Mouse (Mus musculus) thymus, adult 2 months (tissue): ENCODE results near the gene Dis3l. TPM values are rescaled to one million over a fixed set of nuclear protein-coding genes. Genes with fewer than 3 reads are reported as not detected.

ENCODE experiments used
- DNase-seq: peaks from one replicate; pipeline ENCODE4 v3.0.0; 2021
- H3K27ac ChIP-seq: fragments of 200-500 bp; 2 replicates; pipeline ENCODE4 v1.5.1; 2012; ENCODE audit warnings: low read length, control low read depth; ENCODE audit not compliant: control insufficient read depth, insufficient read depth
- H3K27me3 ChIP-seq: fragments of 200-500 bp; 2 replicates; pipeline ENCODE4 v1.6.1; 2012; ENCODE audit warnings: mild to moderate bottlenecking, low read length, moderate library complexity, mixed read lengths; ENCODE audit not compliant: control insufficient read depth, insufficient read depth
- H3K36me3 ChIP-seq: fragments of 200-500 bp; 2 replicates; pipeline ENCODE4 v1.6.1; 2012; ENCODE audit warnings: mild to moderate bottlenecking, low read length, moderate library complexity; ENCODE audit not compliant: control insufficient read depth, insufficient read depth
- H3K4me1 ChIP-seq: fragments of 200-500 bp; replicated peaks from 2 replicates; pipeline ENCODE4 v1.6.1; 2012; ENCODE audit warnings: low read length; ENCODE audit not compliant: control insufficient read depth, insufficient read depth
- H3K4me3 ChIP-seq: fragments of 200-500 bp; 2 replicates; pipeline ENCODE4 v1.5.1; 2012; ENCODE audit warnings: mild to moderate bottlenecking, low read length, control low read depth, moderate library complexity; ENCODE audit not compliant: control insufficient read depth, insufficient read depth
- CTCF ChIP-seq: fragments of 200-500 bp; IDR thresholded peaks from 2 replicates; pipeline ENCODE4 v1.5.1; 2012; ENCODE audit warnings: mild to moderate bottlenecking, control low read depth, low read length, moderate library complexity, borderline replicate concordance; ENCODE audit not compliant: control insufficient read depth, poor library complexity, insufficient read depth; ENCODE audit errors: extremely low read depth
- POLR2A ChIP-seq: fragments of 200-500 bp; IDR thresholded peaks from 2 replicates; pipeline ENCODE4 v1.6.1; 2012; ENCODE audit warnings: mild to moderate bottlenecking, low read length, control low read depth, moderate library complexity; ENCODE audit not compliant: control insufficient read depth, poor library complexity, insufficient read depth; ENCODE audit errors: extremely low read depth
- WGBS: fragments of 180-500 bp; shearing (Covaris S2); methylation state at CpG from one replicate; pipeline ENCODE4 v1.1.7; 2018; 5-methylcytosine and 5-hydroxymethylcytosine counted together
- polyA plus RNA-seq: library from polyadenylated mRNA; depleted of rRNA; stranded (reverse); fragments of >200 nt; gene quantifications from 2 replicates; pipeline ENCODE4 v1.2.3, GENCODE M21; 2012

Gene Dis3l
- polyA plus RNA-seq, 1 experiment, result 12.0 TPM

DNA sequence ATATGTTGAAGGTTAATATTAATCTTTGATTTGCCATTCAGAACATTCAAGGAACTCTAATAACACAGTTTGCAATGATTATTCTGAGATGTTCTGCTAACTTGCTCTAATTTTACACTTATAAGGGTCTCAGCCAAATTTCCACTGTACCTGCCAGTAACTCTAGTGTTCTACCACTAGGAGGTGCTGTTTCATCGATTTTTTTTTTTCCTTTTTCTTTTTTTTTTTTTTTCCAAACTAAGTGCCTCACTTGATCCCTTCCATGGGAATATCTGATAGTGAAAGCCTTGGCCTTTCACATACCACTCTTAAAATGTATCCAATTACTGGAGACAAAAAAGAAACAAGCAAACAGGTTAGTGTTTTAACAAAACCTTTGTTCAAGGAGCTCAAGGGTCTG lies 6.3 kb upstream of the Dis3l start:
- H3K4me3 ChIP-seq, result no peak overlapping the region
- H3K27ac ChIP-seq, result no peak overlapping the region
- WGBS, result 0% methylated on average over 1 of the region's 1 CpGs
- no peak for TF ChIP-seq POLR2A
- no peak for TF ChIP-seq CTCF
- no peaks in the 10 kb centered on the region for H3K27me3 ChIP-seq
- H3K4me1 ChIP-seq, result no peaks in the 10 kb centered on the region
- DNase-seq, result no peak
- H3K36me3 ChIP-seq, result no peaks in the 10 kb centered on the region

DNA sequence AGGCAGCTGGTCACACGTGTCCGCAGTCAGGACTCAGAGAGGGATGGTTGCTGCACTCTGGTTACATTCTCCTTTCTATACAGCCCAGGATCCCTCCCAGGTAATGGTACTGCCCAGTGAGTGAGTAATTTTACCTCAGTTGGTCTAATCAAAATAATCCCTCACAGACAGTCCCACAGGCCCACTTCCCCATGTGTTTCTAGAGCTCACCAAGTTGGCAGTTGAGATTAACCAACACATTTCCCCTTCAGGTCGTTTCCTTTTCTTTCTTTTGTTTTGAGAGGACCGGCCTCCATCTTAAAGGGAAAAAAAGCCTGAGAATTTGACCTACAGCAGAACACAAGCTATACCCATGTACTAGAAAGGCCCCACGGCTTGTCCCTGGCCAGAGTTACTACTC lies 4.8 kb upstream of the Dis3l start:
- no peaks in the 10 kb centered on the region for H3K27me3 ChIP-seq
- no peaks in the 10 kb centered on the region for H3K4me1 ChIP-seq
- no peaks in the 10 kb centered on the region for H3K36me3 ChIP-seq
- no peak for DNase-seq
- H3K27ac ChIP-seq, result no peak overlapping the region
- TF ChIP-seq POLR2A (no peak), CTCF (no peak)
- WGBS, result 52% methylated on average over 5 of the region's 5 CpGs
- no peak overlapping the region for H3K4me3 ChIP-seq

DNA sequence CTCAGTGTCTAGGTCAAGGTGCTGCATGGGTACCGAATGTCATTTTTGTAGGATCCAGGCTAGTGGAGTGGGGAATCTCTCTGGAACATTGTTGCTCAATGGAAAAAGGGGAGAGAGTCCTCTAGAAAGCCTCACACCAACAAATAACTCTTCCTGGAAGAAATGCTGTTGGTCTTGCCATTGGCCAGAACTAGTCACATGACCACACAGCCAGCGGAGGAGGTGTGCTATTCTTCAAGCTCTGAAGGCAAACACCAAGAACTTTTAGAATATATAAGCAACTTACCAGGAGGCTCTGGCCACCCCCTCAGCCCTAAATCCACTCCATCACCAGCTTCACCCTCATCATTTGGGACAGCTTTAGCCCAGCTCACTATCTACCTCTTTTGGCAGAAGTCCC lies 2.6 kb upstream of the Dis3l start:
- no peak for DNase-seq
- Histone ChIP-seq H3K4me3 (no peak overlapping the region), H3K36me3 (no peaks in the 10 kb centered on the region), H3K27me3 (no peaks in the 10 kb centered on the region), H3K4me1 (peaks cover 4% of the 10 kb centered on the region), H3K27ac (no peak overlapping the region)
- WGBS, result 96% methylated on average over 2 of the region's 2 CpGs
- no peak for TF ChIP-seq POLR2A
- no peak for TF ChIP-seq CTCF

DNA sequence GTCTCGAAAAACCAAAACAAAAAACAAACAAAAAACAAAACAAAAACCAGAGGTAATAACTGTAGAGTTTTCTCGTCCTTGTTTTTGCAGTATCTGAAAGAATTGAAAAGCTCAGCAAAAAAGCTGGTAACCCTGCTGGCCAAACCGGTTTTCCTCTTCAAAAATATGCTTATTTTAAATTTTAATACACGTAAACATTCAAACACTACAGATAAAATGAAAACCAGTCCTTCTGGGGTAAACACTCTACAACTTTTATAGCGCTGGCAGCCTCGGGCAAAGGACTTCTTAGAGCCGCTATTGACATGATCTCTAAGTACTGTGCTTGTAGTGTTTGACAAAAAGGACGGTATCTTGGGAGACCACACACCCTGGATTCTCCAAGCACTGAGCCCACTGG lies 583 bp upstream of the Dis3l start:
- no peak for DNase-seq
- H3K27me3 ChIP-seq, result no peaks in the 10 kb centered on the region
- TF ChIP-seq POLR2A (no peak), CTCF (no peak)
- no peak overlapping the region for H3K27ac ChIP-seq
- WGBS, result 90% methylated on average over 8 of the region's 8 CpGs
- no peaks in the 10 kb centered on the region for H3K36me3 ChIP-seq
- peaks cover 4% of the 10 kb centered on the region for H3K4me1 ChIP-seq
- no peak overlapping the region for H3K4me3 ChIP-seq

DNA sequence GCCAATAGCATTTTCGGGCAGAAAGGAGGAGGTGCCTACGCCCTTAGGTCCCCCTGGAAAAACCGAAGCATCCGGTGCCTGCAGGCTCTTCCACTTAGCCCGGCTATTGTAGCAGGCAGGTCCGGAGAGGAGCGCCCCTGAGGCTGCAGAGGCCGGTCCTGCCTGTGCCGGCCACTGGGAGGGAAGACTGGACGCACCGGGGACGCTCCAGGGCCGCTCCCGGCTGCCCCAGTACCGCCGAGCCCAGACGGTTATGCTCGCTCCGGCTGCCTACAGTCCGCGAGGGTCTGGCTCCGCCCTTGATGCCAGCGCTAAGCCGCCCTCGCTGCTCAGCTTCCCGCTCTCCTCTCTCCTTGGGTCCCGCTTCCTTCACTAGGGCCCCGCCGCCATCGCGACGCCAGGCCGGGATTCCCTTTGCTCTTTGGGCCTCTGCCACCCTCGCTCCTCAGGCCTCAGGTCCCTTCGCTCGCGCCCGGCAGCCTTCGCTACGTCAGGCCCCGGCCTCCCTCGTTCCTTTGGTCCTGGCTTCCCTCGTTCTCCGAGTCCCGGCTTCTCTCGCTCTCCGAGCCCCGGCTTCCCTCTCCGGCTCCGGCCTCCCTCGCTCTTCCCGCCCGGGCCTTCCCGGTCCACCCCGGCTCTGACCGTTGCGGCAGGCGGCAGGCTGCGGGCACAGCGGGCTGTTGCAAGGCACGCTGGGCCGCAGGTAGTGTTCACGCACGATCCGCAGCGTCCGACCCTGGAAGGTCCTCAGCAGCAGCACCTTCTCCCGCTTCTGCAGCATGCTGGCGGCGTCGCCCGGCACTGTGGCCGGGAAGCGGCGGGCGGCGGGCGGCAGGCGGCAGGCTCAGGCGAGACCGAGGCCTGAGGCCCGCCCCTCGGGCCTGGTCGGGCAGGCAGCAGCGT lies 486 bp downstream of the Dis3l start:
- Histone ChIP-seq H3K36me3 (no peaks in the 10 kb centered on the region), H3K4me1 (peaks cover 4% of the 10 kb centered on the region), H3K27me3 (no peaks in the 10 kb centered on the region), H3K4me3 (peak overlapping the region; percentile 87), H3K27ac (peak overlapping the region; percentile 53)
- under 1% methylated on average over 85 of the region's 85 CpGs for WGBS
- peak; percentile 64 for DNase-seq
- TF ChIP-seq POLR2A (peak; percentile 34; the same call in 1 of the 2 replicates), CTCF (0 out of 2 replicates have a peak, but pooled peaks have one; percentile 37)

DNA sequence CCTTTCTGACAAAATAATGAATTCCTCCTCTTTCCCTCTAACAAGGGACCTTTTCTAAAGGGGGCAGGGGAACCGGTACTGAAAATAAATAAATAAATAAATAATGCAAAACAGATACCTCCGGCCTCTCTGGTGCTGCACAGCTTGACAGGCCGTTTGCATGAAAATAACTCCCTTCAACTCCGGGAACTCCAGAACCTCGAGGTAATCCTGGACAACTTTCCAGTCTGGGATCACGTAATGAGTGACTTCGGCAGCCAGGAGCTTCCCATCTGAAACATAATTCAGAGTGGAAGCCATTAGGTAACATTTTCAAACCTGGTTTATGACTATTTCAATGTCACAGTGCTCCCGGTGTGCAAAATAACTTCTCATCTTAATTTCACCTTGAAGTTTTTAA lies 1.7 kb downstream of the Dis3l start:
- whole genome bisulfite sequencing, result 84% methylated on average over 8 of the region's 8 CpGs
- H3K4me3 ChIP-seq, result no peak overlapping the region
- no peaks in the 10 kb centered on the region for H3K36me3 ChIP-seq
- no peak for TF ChIP-seq CTCF
- no peak for DNase-seq
- H3K27ac ChIP-seq, result no peak overlapping the region
- peaks cover 4% of the 10 kb centered on the region for H3K4me1 ChIP-seq
- no peaks in the 10 kb centered on the region for H3K27me3 ChIP-seq
